Comparison of ENCODE assay signal across 9 mouse cellular contexts in the genomic region with DNA sequence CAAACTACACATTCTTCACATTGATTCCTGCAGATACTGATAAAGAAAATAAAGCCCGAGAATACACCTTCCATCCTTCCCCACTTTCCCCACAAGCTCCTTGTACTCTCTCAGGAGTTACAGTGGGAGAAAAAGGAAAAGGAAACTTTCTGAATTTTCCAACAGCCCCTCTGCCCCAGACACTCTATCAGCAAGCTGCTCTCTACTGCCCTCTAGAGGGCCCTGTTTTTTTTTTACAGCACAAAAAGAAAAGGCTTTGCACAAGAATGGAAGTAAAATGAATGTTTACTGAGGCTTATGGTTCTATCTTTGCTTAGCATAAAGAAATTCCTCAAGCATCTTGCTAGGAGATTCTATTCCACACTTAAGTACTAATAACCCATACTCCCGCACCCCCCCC.
DNase-seq lines count a peak whose midpoint lies in the region; ATAC-seq and TF ChIP-seq lines count a peak whose summit lies in the region.
"Had no signal": no experiment of that assay in that cellular context is flagged by ENCODE, and none has a peak within 500 bp of the region (broad histone marks: within the 10 kb centered on the region; RNA-seq: fewer than 3 reads in every experiment).

No protein-coding gene starts in this region.

- no peak for TF ChIP-seq POLR2A in heart, adult 2 months (IDR thresholded peaks at IDR 0.05; ENCODE audit: insufficient read depth, low read depth, low read length)

- peaks cover under 1% of the 10 kb centered on the region; the same call in 1 of the 2 replicates for H3K4me1 ChIP-seq in heart, adult 2 months (ENCODE audit: control insufficient read depth, insufficient read depth, low read length)
- no peaks in the 10 kb centered on the region for H3K4me1 ChIP-seq in liver, embryonic 14.5 days (replicated peaks; ENCODE audit: control insufficient read depth in 2 of 2, insufficient read depth in 2 of 2, low read length in 1 of 2)
- no peaks in the 10 kb centered on the region for H3K4me1 ChIP-seq in liver, embryonic 12.5 days

- intact Hi-C loops in heart, adult 2 months (cut with DNase I): loop anchor here (5.0 kb wide), 1 partner anchor 283 kb away; no protein-coding TSS in a partner anchor

- H3K27me3 ChIP-seq in heart, adult 2 months (ENCODE audit: control insufficient read depth, insufficient read depth, low read length): no peaks in the 10 kb centered on the region
- H3K27me3 ChIP-seq in liver, embryonic 14.5 days (ENCODE audit: control insufficient read depth, insufficient read depth, low read length): no peaks in the 10 kb centered on the region
- H3K27me3 ChIP-seq in liver, embryonic 12.5 days (replicated peaks): no peaks in the 10 kb centered on the region
- H3K27me3 ChIP-seq: limb, embryonic 13.5 days had no signal

- no peak overlapping the region for H3K4me2 ChIP-seq in liver, embryonic 14.5 days (ENCODE audit: low read depth)
- H3K4me2 ChIP-seq in liver, embryonic 12.5 days: no peak overlapping the region
- H3K4me2 ChIP-seq: limb, embryonic 13.5 days had no signal

- H3K36me3 ChIP-seq in heart, adult 2 months (ENCODE audit: control insufficient read depth, insufficient read depth, low read length): no peaks in the 10 kb centered on the region
- H3K36me3 ChIP-seq in liver, embryonic 14.5 days (replicated peaks; ENCODE audit: control insufficient read depth, insufficient read depth, low read depth): no peaks in the 10 kb centered on the region
- H3K36me3 ChIP-seq in liver, embryonic 12.5 days: no peaks in the 10 kb centered on the region
- H3K36me3 ChIP-seq: limb, embryonic 13.5 days had no signal

- no peak overlapping the region for H3K4me3 ChIP-seq in heart, adult 2 months
- no peak overlapping the region for H3K4me3 ChIP-seq in liver, embryonic 14.5 days (ENCODE audit: insufficient read depth in 1 of 2, low read depth in 2 of 2, low read length in 2 of 2)
- no peak overlapping the region for H3K4me3 ChIP-seq in liver, embryonic 12.5 days
- H3K4me3 ChIP-seq: limb, embryonic 13.5 days had no signal

- H3K9me3 ChIP-seq in liver, embryonic 14.5 days (ENCODE audit: control insufficient read depth, low read length): no peaks in the 10 kb centered on the region
- H3K9me3 ChIP-seq in liver, embryonic 12.5 days (replicated peaks): no peaks in the 10 kb centered on the region
- H3K9me3 ChIP-seq: limb, embryonic 13.5 days had no signal

- H3K27ac ChIP-seq in heart, adult 2 months: no peak overlapping the region
- no peak overlapping the region for H3K27ac ChIP-seq in liver, embryonic 14.5 days
- H3K27ac ChIP-seq in liver, embryonic 12.5 days: no peak overlapping the region
- H3K27ac ChIP-seq: limb, embryonic 13.5 days had no signal

- no peak for DNase-seq in heart, adult 2 months
- no peak for DNase-seq in heart, adult 9 months (ENCODE audit: low spot score in 2 of 2)
- DNase-seq in liver, embryonic 14.5 days (ENCODE audit: low read depth in 3 of 3, low spot score in 3 of 3): no peak
- DNase-seq in MN1 (ENCODE audit: low spot score): peak; percentile 10
- peak; percentile 65 for DNase-seq in forelimb bud, embryonic 11.5 days (ENCODE audit: low read depth, low spot score)
- DNase-seq in yolk sac, embryonic 10.5 days (ENCODE audit: low spot score): no peak
- no peak for DNase-seq in urinary bladder, adult 2 months (ENCODE audit: low spot score)

- H3K79me2 ChIP-seq in heart, adult 2 months (replicated peaks; ENCODE audit: control insufficient read depth, insufficient read depth, low read length): no peaks in the 10 kb centered on the region

- WGBS in heart, adult 2 months: 49% methylated on average over 2 of the region's 2 CpGs
- 51% methylated on average over 2 of the region's 2 CpGs for WGBS in liver, embryonic 14.5 days (ENCODE audit: insufficient replicate concordance)
- 44% methylated on average over 2 of the region's 2 CpGs for WGBS in liver, embryonic 12.5 days (ENCODE audit: insufficient replicate concordance)

- no peak for ATAC-seq in liver, embryonic 14.5 days (ENCODE audit: insufficient read depth)
- ATAC-seq in liver, embryonic 12.5 days: no peak

- peak; percentile 86 for TF ChIP-seq CTCF in heart, adult 2 months (IDR thresholded peaks at IDR 0.05)
- peak; percentile 56 for TF ChIP-seq CTCF in liver, embryonic 14.5 days (IDR thresholded peaks at IDR 0.05; ENCODE audit: low read depth)

- no peak overlapping the region for H3K9ac ChIP-seq in heart, adult 2 months (ENCODE audit: low read depth, low read length)
- no peak overlapping the region for H3K9ac ChIP-seq in liver, embryonic 14.5 days (replicated peaks)
- no peak overlapping the region for H3K9ac ChIP-seq in liver, embryonic 12.5 days
- H3K9ac ChIP-seq: limb, embryonic 13.5 days had no signal

- no peak for TF ChIP-seq EP300 in heart, adult 2 months (IDR thresholded peaks at IDR 0.05; ENCODE audit: insufficient read depth, low read depth, low read length)
- TF ChIP-seq EP300 in liver, embryonic 14.5 days (IDR thresholded peaks at IDR 0.05; ENCODE audit: low read depth): no peak

Comparison
In these comparisons a context has a peak if more than half of its experiments do, and no peak if none do; other contexts are left out.
1. DNase-seq: peak in MN1 (single experiment) and forelimb bud, embryonic 11.5 days (single experiment); none in heart, adult 2 months (0 of 2), heart, adult 9 months (0 of 2), liver, embryonic 14.5 days (0 of 3), yolk sac, embryonic 10.5 days (single experiment) and urinary bladder, adult 2 months (single experiment).